Mouse (Mus musculus): ENCODE measurements at regions not wholly inside any gene's neighbourhood (a gene's known extent, or its start where the extent isn't known, plus 50 kb on each side); places are given as distances from the start of the nearest gene placed in this dataset.

DNA sequence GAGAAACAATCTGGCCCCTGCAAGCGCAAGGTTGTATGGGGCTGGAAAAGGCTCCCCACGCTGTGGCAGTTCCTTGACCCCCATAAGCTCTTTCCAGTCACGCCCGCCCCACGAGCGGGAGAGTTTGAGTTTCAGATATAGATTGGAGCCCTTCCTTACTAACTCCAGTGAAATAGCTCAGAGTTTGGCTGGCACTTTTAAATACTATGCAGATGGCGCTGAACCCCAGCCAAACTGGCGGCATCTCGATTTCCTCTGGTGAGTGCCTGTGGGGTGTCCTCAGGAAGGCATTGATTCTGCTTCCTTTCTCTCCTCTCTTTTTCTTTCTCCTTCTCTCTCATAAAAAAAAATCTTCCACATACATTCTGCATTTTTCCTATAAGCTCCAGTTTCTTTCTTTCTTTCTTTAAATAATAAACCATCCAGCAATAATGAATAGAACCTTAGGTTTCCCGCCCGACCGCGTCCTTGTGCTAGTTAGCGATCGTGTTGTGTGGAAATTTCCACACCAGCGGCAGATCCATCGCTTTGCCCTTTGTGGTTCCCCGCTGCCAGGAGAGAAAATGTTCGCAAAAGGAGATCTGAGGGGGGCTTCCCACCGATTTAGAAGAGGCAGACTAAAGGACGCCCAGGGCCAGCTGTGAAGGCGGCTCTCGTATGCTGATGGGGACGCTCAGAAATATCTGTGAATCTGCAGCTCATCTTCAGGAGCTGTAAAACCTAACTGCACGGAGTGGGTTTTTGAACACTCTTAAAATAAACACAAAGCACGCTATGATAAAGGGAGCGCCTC lies 247.8 kb downstream of the Etnk1 start:
- no peaks in the 10 kb centered on the region for H3K9me3 ChIP-seq (ENCODE audit: control insufficient read depth, low read length)
- no peak overlapping the region for H3K9ac ChIP-seq (ENCODE audit: low read depth, low read length)
- H3K4me3 ChIP-seq (ENCODE audit: low read length): no peak overlapping the region
- H3K36me3 ChIP-seq (ENCODE audit: control insufficient read depth, insufficient read depth, low read length): no peaks in the 10 kb centered on the region
- WGBS: 85% methylated on average over 27 of the region's 27 CpGs
- H3K4me1 ChIP-seq (ENCODE audit: control insufficient read depth, insufficient read depth, low read length): no peaks in the 10 kb centered on the region
- no peak overlapping the region for H3K27ac ChIP-seq (ENCODE audit: low read length)
- no peak overlapping the region for H3K4me2 ChIP-seq (ENCODE audit: low read depth, low read length)
- no peak for ATAC-seq
- no peaks in the 10 kb centered on the region for H3K27me3 ChIP-seq (replicated peaks; ENCODE audit: control insufficient read depth, insufficient read depth, low read length)

DNA sequence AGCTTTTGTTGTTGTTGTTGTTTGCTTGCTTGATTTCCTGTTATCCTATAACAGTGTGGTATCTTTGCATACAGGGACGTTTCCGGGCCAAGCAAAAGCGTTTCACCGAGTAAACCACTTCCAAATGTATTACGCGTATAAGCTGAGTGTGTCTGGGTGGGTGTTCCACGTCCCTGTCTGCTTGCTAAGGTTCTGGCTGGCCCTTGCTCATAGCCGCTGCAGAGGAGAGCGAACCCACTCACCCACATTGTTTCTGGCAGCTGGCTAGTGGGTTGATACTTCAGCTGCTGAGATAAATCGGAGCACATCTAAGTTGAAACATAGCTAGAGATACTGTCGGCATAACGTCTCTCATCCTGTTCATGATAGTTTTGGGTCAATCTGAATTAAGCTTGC lies 248.4 kb downstream of the Etnk1 start:
- H3K4me2 ChIP-seq (ENCODE audit: low read depth, low read length): no peak overlapping the region
- no peak for ATAC-seq
- WGBS: 84% methylated on average over 12 of the region's 12 CpGs
- H3K9ac ChIP-seq (ENCODE audit: low read depth, low read length): no peak overlapping the region
- no peaks in the 10 kb centered on the region for H3K27me3 ChIP-seq (replicated peaks; ENCODE audit: control insufficient read depth, insufficient read depth, low read length)
- no peaks in the 10 kb centered on the region for H3K9me3 ChIP-seq (ENCODE audit: control insufficient read depth, low read length)
- no peak overlapping the region for H3K27ac ChIP-seq (ENCODE audit: low read length)
- H3K4me1 ChIP-seq (ENCODE audit: control insufficient read depth, insufficient read depth, low read length): no peaks in the 10 kb centered on the region
- H3K4me3 ChIP-seq (ENCODE audit: low read length): no peak overlapping the region
- H3K36me3 ChIP-seq (ENCODE audit: control insufficient read depth, insufficient read depth, low read length): no peaks in the 10 kb centered on the region

DNA sequence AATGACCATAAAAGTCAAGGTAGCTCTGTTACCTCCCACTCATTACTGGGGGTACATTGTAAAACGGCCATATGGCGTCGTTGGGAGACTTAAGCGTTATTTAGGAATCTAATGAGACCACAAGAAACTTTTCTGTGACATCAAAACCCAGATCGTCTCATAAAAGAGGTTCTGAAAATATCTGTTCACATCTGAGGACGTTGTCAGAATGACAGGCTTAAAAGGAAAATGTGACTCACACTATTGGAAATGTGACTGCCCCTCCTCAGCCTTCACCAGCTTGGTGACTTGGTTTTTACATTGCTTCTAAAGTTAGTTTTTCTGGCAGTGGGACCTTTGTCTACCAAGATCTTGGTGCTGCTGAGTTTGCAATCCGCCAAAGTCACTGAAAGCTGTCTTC lies 252.9 kb downstream of the Etnk1 start:
- no peaks in the 10 kb centered on the region for H3K36me3 ChIP-seq (ENCODE audit: control insufficient read depth, insufficient read depth, low read length)
- H3K27ac ChIP-seq (ENCODE audit: low read length): no peak overlapping the region
- H3K4me3 ChIP-seq (ENCODE audit: low read length): no peak overlapping the region
- H3K4me2 ChIP-seq (ENCODE audit: low read depth, low read length): no peak overlapping the region
- no peaks in the 10 kb centered on the region for H3K27me3 ChIP-seq (replicated peaks; ENCODE audit: control insufficient read depth, insufficient read depth, low read length)
- no peak for ATAC-seq
- WGBS: 88% methylated on average over 7 of the region's 7 CpGs
- no peak overlapping the region for H3K9ac ChIP-seq (ENCODE audit: low read depth, low read length)
- no peaks in the 10 kb centered on the region for H3K9me3 ChIP-seq (ENCODE audit: control insufficient read depth, low read length)
- no peaks in the 10 kb centered on the region for H3K4me1 ChIP-seq (ENCODE audit: control insufficient read depth, insufficient read depth, low read length)

DNA sequence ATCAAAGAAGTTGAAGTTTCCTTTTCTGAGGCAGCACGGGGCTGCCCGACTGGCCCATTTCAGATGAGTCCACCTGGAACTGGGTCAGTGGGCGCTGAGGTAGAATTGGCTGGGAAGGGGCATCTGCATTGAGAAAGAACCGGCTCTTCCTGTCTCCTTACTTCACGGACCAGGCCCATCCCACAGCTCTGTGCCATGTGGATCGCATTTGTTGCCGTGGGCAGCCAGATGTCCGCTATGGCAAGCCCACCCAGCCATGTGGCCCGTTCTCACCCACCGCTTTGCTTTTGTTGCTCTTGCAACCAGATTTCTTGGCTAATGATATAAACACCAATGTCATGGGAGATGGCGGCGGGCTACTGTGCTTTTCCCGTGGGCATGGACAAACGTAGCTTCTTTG lies 256.0 kb downstream of the Etnk1 start:
- H3K9ac ChIP-seq (ENCODE audit: low read depth, low read length): no peak overlapping the region
- peaks cover 5% of the 10 kb centered on the region; the same call in 1 of the 2 replicates for H3K4me1 ChIP-seq (ENCODE audit: control insufficient read depth, insufficient read depth, low read length)
- H3K36me3 ChIP-seq (ENCODE audit: control insufficient read depth, insufficient read depth, low read length): no peaks in the 10 kb centered on the region
- H3K27ac ChIP-seq (ENCODE audit: low read length): no peak overlapping the region
- 93% methylated on average over 14 of the region's 14 CpGs for WGBS
- no peak for ATAC-seq
- H3K4me3 ChIP-seq (ENCODE audit: low read length): no peak overlapping the region
- no peaks in the 10 kb centered on the region for H3K27me3 ChIP-seq (replicated peaks; ENCODE audit: control insufficient read depth, insufficient read depth, low read length)
- no peaks in the 10 kb centered on the region for H3K9me3 ChIP-seq (ENCODE audit: control insufficient read depth, low read length)
- H3K4me2 ChIP-seq (ENCODE audit: low read depth, low read length): no peak overlapping the region

DNA sequence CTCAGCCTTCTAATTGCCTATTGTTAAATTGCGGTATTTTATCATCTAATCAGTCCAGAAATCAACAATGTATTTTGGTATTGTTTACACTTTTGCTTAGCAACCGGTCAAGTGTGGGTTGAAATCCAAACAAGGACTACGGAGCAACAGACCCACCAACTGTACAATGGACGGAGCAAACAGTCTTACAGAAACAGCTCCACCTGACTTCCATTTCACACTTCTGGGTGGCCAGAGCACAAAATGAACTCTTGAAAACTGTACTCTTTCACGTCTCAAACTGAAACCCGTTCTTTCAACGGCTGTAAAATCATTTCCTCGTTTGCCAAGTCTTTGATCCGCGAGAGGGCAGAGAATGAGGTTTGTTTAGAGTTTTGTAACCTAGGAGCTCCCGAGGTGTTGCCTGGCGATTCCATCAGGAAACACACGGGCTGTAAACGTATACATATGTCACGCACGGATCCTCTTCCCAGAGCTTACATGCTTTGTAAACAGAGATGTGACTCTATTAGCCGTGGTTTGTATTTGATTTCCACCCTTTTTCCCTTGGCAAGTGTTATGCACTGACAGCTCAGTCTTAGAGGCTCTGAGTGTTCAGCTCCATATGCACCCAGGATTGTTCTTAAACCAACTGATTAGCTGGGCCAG lies 258.3 kb downstream of the Etnk1 start:
- Histone ChIP-seq H3K9ac (ENCODE audit: low read depth, low read length) (no peak overlapping the region), H3K4me2 (ENCODE audit: low read depth, low read length) (peak overlapping the region; percentile 55), H3K36me3 (ENCODE audit: control insufficient read depth, insufficient read depth, low read length) (no peaks in the 10 kb centered on the region), H3K9me3 (ENCODE audit: control insufficient read depth, low read length) (no peaks in the 10 kb centered on the region), H3K27me3 (replicated peaks; ENCODE audit: control insufficient read depth, insufficient read depth, low read length) (no peaks in the 10 kb centered on the region), H3K4me1 (ENCODE audit: control insufficient read depth, insufficient read depth, low read length) (peaks cover 5% of the 10 kb centered on the region; the same call in 1 of the 2 replicates), H3K27ac (ENCODE audit: low read length) (no peak overlapping the region), H3K4me3 (ENCODE audit: low read length) (peak overlapping the region; percentile 27)
- 18% methylated on average over 17 of the region's 17 CpGs for WGBS
- ATAC-seq: peak; percentile 68

DNA sequence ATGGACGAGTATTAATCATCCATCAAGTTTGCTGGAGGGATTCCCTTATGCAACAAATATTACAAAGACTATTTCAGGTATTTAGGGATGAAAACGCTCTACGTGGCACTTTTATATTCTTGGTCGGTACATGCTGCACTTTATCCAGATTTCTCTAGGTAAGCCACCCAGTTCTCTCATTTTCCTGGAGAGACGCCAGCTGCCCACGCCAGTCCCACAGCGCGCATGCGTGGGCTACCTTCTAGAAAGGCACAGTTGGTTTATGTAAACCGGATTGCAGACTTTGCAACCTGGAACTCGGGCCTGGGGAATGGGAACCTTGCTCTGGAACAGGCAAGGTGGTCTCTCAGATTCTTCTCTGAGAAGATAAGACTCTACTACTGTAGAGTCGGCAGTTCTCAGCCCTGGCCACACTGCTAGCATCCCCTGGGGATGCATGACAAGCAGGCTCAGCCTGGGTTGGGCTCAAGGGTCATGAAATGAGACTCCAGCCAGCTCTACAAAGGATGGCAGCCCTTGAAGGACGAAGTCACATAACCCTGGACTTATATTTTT lies 265.0 kb downstream of the Etnk1 start:
- WGBS: 89% methylated on average over 13 of the region's 13 CpGs
- Histone ChIP-seq H3K9me3 (ENCODE audit: control insufficient read depth, low read length) (no peaks in the 10 kb centered on the region), H3K4me3 (ENCODE audit: low read length) (no peak overlapping the region), H3K4me1 (ENCODE audit: control insufficient read depth, insufficient read depth, low read length) (no peaks in the 10 kb centered on the region), H3K36me3 (ENCODE audit: control insufficient read depth, insufficient read depth, low read length) (no peaks in the 10 kb centered on the region), H3K9ac (ENCODE audit: low read depth, low read length) (no peak overlapping the region), H3K4me2 (ENCODE audit: low read depth, low read length) (no peak overlapping the region), H3K27ac (ENCODE audit: low read length) (no peak overlapping the region), H3K27me3 (replicated peaks; ENCODE audit: control insufficient read depth, insufficient read depth, low read length) (no peaks in the 10 kb centered on the region)
- ATAC-seq: no peak

DNA sequence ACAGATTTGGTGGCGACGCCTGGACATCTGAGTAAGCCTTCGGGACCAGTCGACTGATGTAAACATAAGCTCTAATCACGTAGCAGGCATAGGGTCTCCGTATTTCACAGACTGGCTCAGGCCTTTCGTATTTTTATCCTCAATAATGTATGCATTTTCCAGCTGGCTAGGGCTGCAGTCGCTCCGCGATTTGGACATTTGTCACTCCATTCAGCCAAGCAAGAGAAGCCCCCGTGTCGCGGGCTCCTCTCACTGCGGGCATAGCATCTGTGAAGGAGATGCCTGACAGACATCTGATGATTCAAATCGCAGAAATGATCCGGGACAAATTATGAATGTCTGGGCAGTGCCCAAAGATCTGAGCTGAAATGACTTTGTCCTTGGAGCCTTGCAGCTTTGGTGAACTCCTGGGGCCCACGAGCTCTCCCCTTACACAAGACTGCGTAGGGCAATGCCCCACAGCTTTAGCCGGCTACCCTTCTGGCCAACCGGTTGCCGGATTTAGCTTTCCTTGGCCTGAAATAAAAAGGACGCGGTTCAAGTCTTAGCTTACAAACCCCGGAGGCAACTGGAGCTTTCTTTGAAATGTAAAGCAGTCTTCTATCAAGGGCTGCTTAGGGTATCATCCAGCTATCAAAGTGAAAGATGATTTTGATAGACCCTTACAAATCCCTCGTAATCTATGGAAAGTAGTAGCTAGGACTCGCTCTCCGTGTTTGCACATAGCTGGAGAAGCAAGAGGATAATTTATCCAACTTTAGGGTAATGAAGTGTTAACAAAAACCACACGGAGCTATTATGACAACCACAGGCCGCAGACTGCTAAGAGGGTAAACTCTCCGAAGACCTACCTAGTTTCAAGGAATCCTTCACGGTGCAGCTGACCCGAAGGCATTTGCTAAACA lies 270.6 kb downstream of the Etnk1 start:
- no peaks in the 10 kb centered on the region for H3K27me3 ChIP-seq (replicated peaks; ENCODE audit: control insufficient read depth, insufficient read depth, low read length)
- H3K4me3 ChIP-seq (ENCODE audit: low read length): no peak overlapping the region
- H3K4me2 ChIP-seq (ENCODE audit: low read depth, low read length): no peak overlapping the region
- 68% methylated on average over 32 of the region's 32 CpGs for WGBS
- no peaks in the 10 kb centered on the region for H3K9me3 ChIP-seq (ENCODE audit: control insufficient read depth, low read length)
- no peaks in the 10 kb centered on the region for H3K36me3 ChIP-seq (ENCODE audit: control insufficient read depth, insufficient read depth, low read length)
- H3K9ac ChIP-seq (ENCODE audit: low read depth, low read length): no peak overlapping the region
- no peaks in the 10 kb centered on the region for H3K4me1 ChIP-seq (ENCODE audit: control insufficient read depth, insufficient read depth, low read length)
- no peak overlapping the region for H3K27ac ChIP-seq (ENCODE audit: low read length)
- no peak for ATAC-seq

DNA sequence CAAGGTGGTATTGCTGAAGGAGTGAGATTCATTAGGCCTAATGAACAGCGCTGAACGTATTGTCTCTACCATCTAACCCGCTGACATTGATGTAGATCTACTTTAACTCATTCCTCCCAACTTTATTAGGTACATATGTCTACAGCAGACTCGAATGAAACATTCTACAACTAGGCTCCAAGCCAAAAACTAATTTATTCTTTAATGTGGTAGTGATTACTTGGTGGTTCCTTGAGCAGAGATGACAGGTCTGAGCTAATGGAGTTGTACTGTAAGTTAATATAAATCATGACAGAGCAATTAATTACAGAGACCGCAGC lies 271.2 kb downstream of the Etnk1 start:
- H3K4me2 ChIP-seq (ENCODE audit: low read depth, low read length): no peak overlapping the region
- no peaks in the 10 kb centered on the region for H3K4me1 ChIP-seq (ENCODE audit: control insufficient read depth, insufficient read depth, low read length)
- no peak overlapping the region for H3K9ac ChIP-seq (ENCODE audit: low read depth, low read length)
- no peaks in the 10 kb centered on the region for H3K9me3 ChIP-seq (ENCODE audit: control insufficient read depth, low read length)
- 69% methylated on average over 5 of the region's 5 CpGs for WGBS
- no peak overlapping the region for H3K27ac ChIP-seq (ENCODE audit: low read length)
- H3K4me3 ChIP-seq (ENCODE audit: low read length): no peak overlapping the region
- H3K36me3 ChIP-seq (ENCODE audit: control insufficient read depth, insufficient read depth, low read length): no peaks in the 10 kb centered on the region
- H3K27me3 ChIP-seq (replicated peaks; ENCODE audit: control insufficient read depth, insufficient read depth, low read length): no peaks in the 10 kb centered on the region
- ATAC-seq: no peak

DNA sequence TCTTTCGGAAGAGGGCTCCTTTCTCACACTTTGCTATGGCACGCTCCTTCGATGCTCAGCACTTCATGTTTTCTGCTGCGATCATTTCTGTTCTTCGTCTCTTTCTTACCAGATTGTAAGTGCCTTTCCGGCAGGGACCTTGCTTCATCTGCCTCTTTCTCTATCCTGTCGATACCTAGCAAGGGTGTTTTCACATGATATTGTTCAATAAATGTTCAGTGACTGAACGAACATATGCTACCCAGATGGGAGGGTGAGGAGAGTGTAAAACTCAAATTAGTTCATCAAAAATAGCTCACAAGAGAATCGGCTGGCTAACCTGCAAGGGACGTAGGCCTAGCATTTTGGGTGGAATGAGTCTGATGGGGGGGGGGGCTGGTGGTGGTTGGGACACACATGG lies 272.5 kb downstream of the Etnk1 start:
- Histone ChIP-seq H3K9ac (ENCODE audit: low read depth, low read length) (no peak overlapping the region), H3K9me3 (ENCODE audit: control insufficient read depth, low read length) (no peaks in the 10 kb centered on the region), H3K4me3 (ENCODE audit: low read length) (no peak overlapping the region), H3K4me2 (ENCODE audit: low read depth, low read length) (no peak overlapping the region), H3K27me3 (replicated peaks; ENCODE audit: control insufficient read depth, insufficient read depth, low read length) (no peaks in the 10 kb centered on the region), H3K4me1 (ENCODE audit: control insufficient read depth, insufficient read depth, low read length) (no peaks in the 10 kb centered on the region), H3K27ac (ENCODE audit: low read length) (no peak overlapping the region), H3K36me3 (ENCODE audit: control insufficient read depth, insufficient read depth, low read length) (no peaks in the 10 kb centered on the region)
- 91% methylated on average over 10 of the region's 10 CpGs for WGBS
- no peak for ATAC-seq
